Mouse (Mus musculus): ENCODE measurements around the gene Psapl1. TPM values are rescaled to one million over a fixed set of nuclear protein-coding genes. Genes with fewer than 3 reads are reported as not detected.

The Psapl1 gene
- total RNA-seq (2014; fragmentation: Nextera tagmentation) (not detected in 2 replicates), total RNA-seq (2017) (not detected in 2 replicates)

- no peak for ATAC-seq (replicated peaks; ENCODE audit: poor library complexity, severe bottlenecking)
These were observed at the start of gene Psapl1 for GRCm38 (mm10) chr5:36203916-36204315. Gene Psapl1 (plus strand): TSS chr5:36204021.

- ATAC-seq (replicated peaks; ENCODE audit: poor library complexity, severe bottlenecking), result no peak
These were observed 48.8 kb upstream of the Psapl1 start for GRCm38 (mm10) chr5:36154879-36155485.

GRCm38 (mm10) chr5:36165424-36166302 is 38.2 kb upstream of the Psapl1 start:
- ATAC-seq (replicated peaks; ENCODE audit: poor library complexity, severe bottlenecking), result no peak

GRCm38 (mm10) chr5:36166346-36167013 is 37.3 kb upstream of the Psapl1 start:
- no peak for ATAC-seq (replicated peaks; ENCODE audit: poor library complexity, severe bottlenecking)

- ATAC-seq (replicated peaks; ENCODE audit: poor library complexity, severe bottlenecking), result no peak
These were observed 34.7 kb upstream of the Psapl1 start for GRCm38 (mm10) chr5:36168963-36169650.

GRCm38 (mm10) chr5:36174569-36175115 is 29.2 kb upstream of the Psapl1 start:
- no peak for ATAC-seq (replicated peaks; ENCODE audit: poor library complexity, severe bottlenecking)

GRCm38 (mm10) chr5:36176409-36176808 is 27.4 kb upstream of the Psapl1 start:
- ATAC-seq (replicated peaks; ENCODE audit: poor library complexity, severe bottlenecking), result no peak

GRCm38 (mm10) chr5:36176873-36177272 is 26.9 kb upstream of the Psapl1 start:
- ATAC-seq (replicated peaks; ENCODE audit: poor library complexity, severe bottlenecking), result no peak

GRCm38 (mm10) chr5:36178215-36178614 is 25.6 kb upstream of the Psapl1 start:
- no peak for ATAC-seq (replicated peaks; ENCODE audit: poor library complexity, severe bottlenecking)

GRCm38 (mm10) chr5:36178785-36179184 is 25.0 kb upstream of the Psapl1 start:
- ATAC-seq (replicated peaks; ENCODE audit: poor library complexity, severe bottlenecking), result no peak

GRCm38 (mm10) chr5:36179708-36180107 is 24.1 kb upstream of the Psapl1 start:
- ATAC-seq (replicated peaks; ENCODE audit: poor library complexity, severe bottlenecking), result no peak

GRCm38 (mm10) chr5:36182326-36182725 is 21.5 kb upstream of the Psapl1 start:
- no peak for ATAC-seq (replicated peaks; ENCODE audit: poor library complexity, severe bottlenecking)

- ATAC-seq (replicated peaks; ENCODE audit: poor library complexity, severe bottlenecking), result no peak
These were observed 17.3 kb upstream of the Psapl1 start for GRCm38 (mm10) chr5:36186294-36187053.

- no peak for ATAC-seq (replicated peaks; ENCODE audit: poor library complexity, severe bottlenecking)
These were observed 15.5 kb upstream of the Psapl1 start for GRCm38 (mm10) chr5:36188310-36188709.

GRCm38 (mm10) chr5:36191285-36191684 is 12.5 kb upstream of the Psapl1 start:
- no peak for ATAC-seq (replicated peaks; ENCODE audit: poor library complexity, severe bottlenecking)

- ATAC-seq (replicated peaks; ENCODE audit: poor library complexity, severe bottlenecking), result no peak
These were observed 11.9 kb upstream of the Psapl1 start for GRCm38 (mm10) chr5:36191876-36192275.

GRCm38 (mm10) chr5:36192677-36193076 is 11.1 kb upstream of the Psapl1 start:
- no peak for ATAC-seq (replicated peaks; ENCODE audit: poor library complexity, severe bottlenecking)

- ATAC-seq (replicated peaks; ENCODE audit: poor library complexity, severe bottlenecking), result no peak
These were observed 9.2 kb upstream of the Psapl1 start for GRCm38 (mm10) chr5:36194631-36195030.

- ATAC-seq (replicated peaks; ENCODE audit: poor library complexity, severe bottlenecking), result no peak
These were observed 8.4 kb upstream of the Psapl1 start for GRCm38 (mm10) chr5:36195436-36195835.

Measured in granulocyte monocyte progenitor cell, adult 5-6 weeks (primary cell).